Mouse (Mus musculus) ES-E14 (cell line): ENCODE measurements at regions not wholly inside any gene's neighbourhood (a gene's known extent, or its start where the extent isn't known, plus 50 kb on each side); places are given as distances from the start of the nearest gene placed in this dataset.

Experiments
- DNase-seq: peaks from one replicate; pipeline ENCODE4 v3.0.0-alpha.2; 2013; ENCODE audit warnings: low read depth, low spot score
- H3K27ac ChIP-seq: 2 replicates; pipeline ENCODE4 v1.5.1; 2012; ENCODE audit warnings: low read depth, mild to moderate bottlenecking, low read length, moderate library complexity, mixed read lengths; ENCODE audit not compliant: poor library complexity, insufficient read depth, severe bottlenecking
- H3K36me3 ChIP-seq: 2 replicates; pipeline ENCODE4 v1.6.1; 2012; ENCODE audit warnings: mild to moderate bottlenecking, low read length, moderate library complexity, mixed read lengths; ENCODE audit not compliant: control insufficient read depth, poor library complexity, insufficient read depth, severe bottlenecking
- H3K4me1 ChIP-seq, 2 experiments: fragments of 150-350 bp in 1 of 2; sonication (generic) in 1 of 2; 2 replicates each; pipeline ENCODE4 v1.6.1; 2012; ENCODE audit warnings: low read length in 2 of 2, mild to moderate bottlenecking in 1 of 2, mixed read lengths in 1 of 2; ENCODE audit not compliant: control insufficient read depth in 2 of 2, insufficient read depth in 2 of 2, poor library complexity in 1 of 2
- H3K4me3 ChIP-seq, 2 experiments: fragments of 150-350 bp in 1 of 2; sonication (generic) in 1 of 2; 2 replicates each; pipeline ENCODE4 v1.5.1; 2012; ENCODE audit warnings: low read length in 2 of 2, low read depth in 1 of 2, mild to moderate bottlenecking in 1 of 2, mixed read lengths in 1 of 2; ENCODE audit not compliant: insufficient read depth in 1 of 2, poor library complexity in 1 of 2, severe bottlenecking in 1 of 2
- H3K9ac ChIP-seq: 2 replicates; pipeline ENCODE4 v1.6.1; 2012; ENCODE audit warnings: low read depth, mild to moderate bottlenecking, low read length, mixed read lengths; ENCODE audit not compliant: poor library complexity, insufficient read depth, severe bottlenecking
- H3K9me3 ChIP-seq: fragments of 150-350 bp; sonication (generic); 2 replicates; pipeline ENCODE4 v1.6.1; 2012; ENCODE audit warnings: low read depth, mild to moderate bottlenecking, low read length; ENCODE audit not compliant: control insufficient read depth, insufficient read depth
- CHD2 ChIP-seq: IDR thresholded peaks from 2 replicates; pipeline ENCODE4 v1.6.1; 2014; ENCODE audit warnings: mild to moderate bottlenecking, low read depth, low read length, inconsistent platforms
- HCFC1 ChIP-seq: IDR thresholded peaks from 2 replicates; pipeline ENCODE4 v1.6.1; 2012; ENCODE audit warnings: low read length, inconsistent platforms, borderline replicate concordance; ENCODE audit not compliant: insufficient read depth
- MAFK ChIP-seq: IDR thresholded peaks from 2 replicates; pipeline ENCODE4 v1.6.1; 2014; ENCODE audit warnings: mild to moderate bottlenecking, low read depth, low read length, inconsistent platforms; ENCODE audit not compliant: insufficient read depth
- ZC3H11A ChIP-seq: IDR thresholded peaks from 2 replicates; pipeline ENCODE4 v1.6.1; 2012; ENCODE audit warnings: low read depth, mild to moderate bottlenecking, inconsistent platforms, low read length, borderline replicate concordance
- ZNF384 ChIP-seq: IDR thresholded peaks from 2 replicates; pipeline ENCODE4 v1.6.1; 2012; ENCODE audit warnings: low read depth, low read length, inconsistent platforms
- in situ Hi-C, 2 experiments: fragments of 600-800 bp; cut with MboI; formaldehyde crosslinking; loops; one replicate each; pipeline ENCODE4 v1.15.1; 2025; ENCODE audit warnings: low sequenced_read_pairs in 2 of 2, inconsistent platforms in 1 of 2; ENCODE audit not compliant: unreplicated experiment in 2 of 2

- no peaks in the 10 kb centered on the region for H3K9me3 ChIP-seq
- H3K4me1 ChIP-seq = no peaks in the 10 kb centered on the region
- DNase-seq = no peak
- H3K4me3 ChIP-seq = no peak overlapping the region
- in situ Hi-C loops = no loop called here
- no peak overlapping the region for H3K27ac ChIP-seq
- TF ChIP-seq CHD2 = no peak
- TF ChIP-seq ZC3H11A = no peak
- TF ChIP-seq MAFK = no peak
- no peak for TF ChIP-seq ZNF384
- TF ChIP-seq HCFC1 = no peak
- H3K9ac ChIP-seq = no peak overlapping the region
- H3K36me3 ChIP-seq = no peaks in the 10 kb centered on the region
These were observed 806.2 kb downstream of the Ets1 start for GRCm38 (mm10) chr9:33442266-33442665.

- H3K27ac ChIP-seq = no peak overlapping the region
- DNase-seq = no peak
- no peak overlapping the region for H3K4me3 ChIP-seq
- in situ Hi-C loops = no loop called here
- H3K9me3 ChIP-seq = no peaks in the 10 kb centered on the region
- H3K9ac ChIP-seq = no peak overlapping the region
- TF ChIP-seq ZNF384 (no peak), MAFK (no peak), ZC3H11A (no peak), CHD2 (no peak), HCFC1 (no peak)
- no peaks in the 10 kb centered on the region for H3K4me1 ChIP-seq
- H3K36me3 ChIP-seq = no peaks in the 10 kb centered on the region
These were observed 809.9 kb downstream of the Ets1 start for GRCm38 (mm10) chr9:33445902-33446301.

- Histone ChIP-seq H3K4me3 (no peak overlapping the region), H3K36me3 (no peaks in the 10 kb centered on the region), H3K4me1 (no peaks in the 10 kb centered on the region), H3K9me3 (no peaks in the 10 kb centered on the region), H3K27ac (no peak overlapping the region), H3K9ac (no peak overlapping the region)
- in situ Hi-C loops = no loop called here
- no peak for DNase-seq
- no peak for TF ChIP-seq HCFC1
- no peak for TF ChIP-seq ZC3H11A
- no peak for TF ChIP-seq ZNF384
- no peak for TF ChIP-seq MAFK
These were observed 839.1 kb downstream of the Ets1 start for GRCm38 (mm10) chr9:33475106-33475505.

- no peak overlapping the region for H3K4me3 ChIP-seq
- no peak for TF ChIP-seq CHD2
- TF ChIP-seq HCFC1 = no peak
- TF ChIP-seq ZC3H11A = no peak
- TF ChIP-seq ZNF384 = no peak
- no peak for TF ChIP-seq MAFK
- no peaks in the 10 kb centered on the region for H3K4me1 ChIP-seq
- H3K9me3 ChIP-seq = no peaks in the 10 kb centered on the region
- in situ Hi-C loops = no loop called here
- H3K27ac ChIP-seq = no peak overlapping the region
- no peaks in the 10 kb centered on the region for H3K36me3 ChIP-seq
- DNase-seq = no peak
- H3K9ac ChIP-seq = no peak overlapping the region
These were observed 847.0 kb downstream of the Ets1 start for GRCm38 (mm10) chr9:33482845-33483540.

- Histone ChIP-seq H3K36me3 (no peaks in the 10 kb centered on the region), H3K4me3 (no peak overlapping the region), H3K9ac (no peak overlapping the region), H3K9me3 (no peaks in the 10 kb centered on the region), H3K27ac (no peak overlapping the region), H3K4me1 (no peaks in the 10 kb centered on the region)
- DNase-seq = no peak
- TF ChIP-seq MAFK (no peak), HCFC1 (no peak), ZC3H11A (no peak), CHD2 (no peak), ZNF384 (no peak)
- in situ Hi-C loops = no loop called here
These were observed 847.5 kb downstream of the Ets1 start for GRCm38 (mm10) chr9:33483541-33483846.
